Mouse (Mus musculus): ENCODE measurements around the gene Gpr107.

Gene Gpr107

GRCm38 (mm10) chr2:31252167-31252566 is 100.1 kb downstream of the Gpr107 start:
- peak; percentile 68 for DNase-seq

GRCm38 (mm10) chr2:31253463-31253862 is 101.3 kb downstream of the Gpr107 start:
- DNase-seq: peak; percentile 47

GRCm38 (mm10) chr2:31254806-31255205 is 102.7 kb downstream of the Gpr107 start:
- no peak for DNase-seq

GRCm38 (mm10) chr2:31255952-31256938 is 104.1 kb downstream of the Gpr107 start:
- peak; percentile 78 for DNase-seq

GRCm38 (mm10) chr2:31257096-31257495 is 105.0 kb downstream of the Gpr107 start:
- DNase-seq: no peak

GRCm38 (mm10) chr2:31258609-31259366 is 106.7 kb downstream of the Gpr107 start:
- DNase-seq: peak; percentile 89

GRCm38 (mm10) chr2:31259367-31259920 is 107.3 kb downstream of the Gpr107 start:
- no peak for DNase-seq

- DNase-seq: no peak
Measured at GRCm38 (mm10) chr2:31260549-31260948, 108.4 kb downstream of the Gpr107 start.

GRCm38 (mm10) chr2:31263039-31263461 is 110.9 kb downstream of the Gpr107 start:
- DNase-seq: no peak

- DNase-seq: peak; percentile 75
Measured at GRCm38 (mm10) chr2:31263746-31264378, 111.7 kb downstream of the Gpr107 start.

GRCm38 (mm10) chr2:31267447-31267846 is 115.3 kb downstream of the Gpr107 start:
- DNase-seq: no peak

Data from kidney, postnatal 14 days (tissue).